Mouse (Mus musculus) cerebellum, adult 2 months (tissue): ENCODE measurements around the gene Upk2.

Source experiments
- CTCF ChIP-seq: fragments of 200-500 bp; IDR thresholded peaks from 2 replicates; pipeline ENCODE4 v1.5.1; 2011; ENCODE audit warnings: low read depth, mild to moderate bottlenecking, control low read depth, low read length, moderate library complexity, borderline replicate concordance; ENCODE audit not compliant: insufficient read depth
- POLR2A ChIP-seq: fragments of 200-500 bp; IDR thresholded peaks from 2 replicates; pipeline ENCODE4 v1.6.1; 2011; ENCODE audit warnings: low read length, control low read depth, borderline replicate concordance; ENCODE audit not compliant: insufficient read depth

DNA sequence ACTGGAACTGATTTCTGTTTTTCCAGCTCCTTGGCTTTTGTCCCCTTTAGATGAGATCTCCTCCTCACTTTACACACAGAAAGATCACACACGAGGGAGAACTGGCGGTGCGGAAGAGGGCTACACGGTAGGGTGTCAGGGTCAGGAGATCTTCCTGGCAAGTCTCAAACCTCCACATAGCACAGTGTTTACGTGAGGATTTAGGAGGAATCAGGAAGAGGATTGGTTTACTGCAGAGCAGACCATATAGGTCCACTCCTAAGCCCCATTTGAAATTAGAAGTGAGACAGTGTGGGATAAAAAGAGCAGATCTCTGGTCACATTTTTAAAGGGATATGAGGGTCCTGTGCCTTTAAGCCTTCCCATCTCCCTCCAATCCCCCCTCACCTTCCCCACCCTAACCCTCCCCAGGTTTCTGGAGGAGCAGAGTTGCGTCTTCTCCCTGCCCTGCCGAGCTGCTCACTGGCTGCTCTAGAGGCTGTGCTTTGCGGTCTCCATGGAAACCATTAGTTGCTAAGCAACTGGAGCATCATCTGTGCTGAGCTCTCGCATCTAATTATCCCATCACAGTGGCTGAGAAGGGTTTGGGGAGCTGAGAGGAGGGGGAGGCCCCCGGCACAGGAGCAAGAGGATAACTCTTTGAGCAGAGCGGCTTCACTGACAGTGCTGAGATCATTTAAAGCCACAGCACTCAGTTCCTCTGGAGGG lies 2.4 kb upstream of the Upk2 start:
- TF ChIP-seq CTCF, result no peak
- no peak for TF ChIP-seq POLR2A
